Mouse (Mus musculus) lung, postnatal 0 days (tissue): ENCODE results near the gene Gm45618.

Source experiments
- CTCF ChIP-seq: IDR thresholded peaks from 2 replicates; pipeline ENCODE4 v1.5.1; 2016; ENCODE audit warnings: antibody characterized with exemption, mild to moderate bottlenecking
- EP300 ChIP-seq: IDR thresholded peaks from 2 replicates; pipeline ENCODE4 v1.6.1; 2016; ENCODE audit warnings: antibody characterized with exemption, mild to moderate bottlenecking, control low read depth

DNA sequence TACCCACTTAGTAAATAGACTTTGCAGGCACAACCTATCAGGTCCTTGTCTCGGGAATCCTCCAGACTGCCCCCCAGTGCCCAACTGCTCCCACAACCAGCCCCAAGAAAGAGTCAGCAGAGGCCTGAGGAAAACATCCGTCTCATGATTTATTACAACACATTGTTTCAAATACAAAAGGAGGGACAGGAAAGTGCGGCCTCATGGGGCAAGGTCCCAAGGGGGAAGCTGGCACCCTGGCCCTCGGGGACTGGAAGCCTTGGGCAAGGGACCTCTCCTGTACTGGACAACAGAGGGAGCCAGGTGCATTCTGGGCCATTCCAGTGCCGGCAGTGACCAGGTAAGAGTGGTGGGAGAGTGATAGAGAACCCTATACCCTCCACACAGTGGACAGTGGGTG lies 41.2 kb downstream of the Gm45618 start:
- TF ChIP-seq EP300 (no peak), CTCF (peak; percentile 22; the same call in 1 of the 2 replicates)
